Mouse (Mus musculus): ENCODE data around the gene Srcin1.

DNA sequence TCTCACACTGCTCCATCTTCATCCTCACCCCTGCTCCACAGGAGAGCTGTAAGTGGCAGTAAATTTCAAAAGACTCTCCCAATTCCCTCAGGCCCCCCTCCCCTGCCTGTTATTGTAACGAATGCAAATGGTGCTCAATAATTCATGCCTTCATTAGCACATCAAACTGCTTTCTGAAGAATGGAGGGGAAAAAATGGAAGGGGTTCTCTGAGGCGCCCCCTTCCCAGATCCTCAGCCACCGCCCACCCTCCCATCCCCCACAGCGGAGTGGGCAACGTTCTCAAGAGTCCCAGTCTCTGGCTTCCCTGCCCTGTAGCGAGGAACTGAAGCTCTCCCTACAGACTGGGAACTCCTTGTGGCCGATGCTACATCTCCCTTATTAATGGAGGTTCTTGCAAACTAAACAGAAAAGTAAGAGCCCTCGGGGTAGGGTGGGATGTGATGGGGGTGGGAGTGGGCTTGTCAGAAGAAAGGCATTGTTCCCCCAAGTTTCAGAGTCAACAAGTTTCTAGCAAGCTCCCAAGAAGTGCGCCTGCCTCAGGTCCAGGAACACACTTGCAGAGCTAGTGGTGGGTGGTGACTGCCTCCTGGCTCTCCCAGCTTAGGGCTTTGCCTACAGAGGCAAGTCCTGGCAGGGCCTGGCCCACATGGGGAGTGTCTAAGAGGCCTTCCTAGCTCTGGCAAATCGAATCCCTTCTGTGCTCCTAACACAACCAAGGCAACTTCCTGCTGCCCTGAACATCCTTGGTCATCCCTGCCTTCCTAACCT is 3.3 kb upstream of the Srcin1 start:
- TF ChIP-seq CTCF (IDR thresholded peaks at IDR 0.05; ENCODE audit: low read depth, low read length) (no peak), POLR2A (IDR thresholded peaks at IDR 0.05; ENCODE audit: insufficient read depth, low read length) (no peak), EP300 (IDR thresholded peaks at IDR 0.05; ENCODE audit: insufficient read depth, low read depth, low read length) (no peak)

All from ES-Bruce4 (cell line).